Mouse (Mus musculus): ENCODE data around the gene 1700001C02Rik. TPM values are rescaled to one million over a fixed set of nuclear protein-coding genes. Genes with fewer than 3 reads are reported as not detected.

1700001C02Rik gene
- polyA plus RNA-seq, 1 experiment from 2014 or later: 3.3 TPM

GRCm38 (mm10) chr5:30484591-30484990 is 18.7 kb downstream of the 1700001C02Rik start:
- Histone ChIP-seq H3K4me3 (replicated peaks; ENCODE audit: low read length) (no peak overlapping the region), H3K4me2 (replicated peaks) (no peak overlapping the region), H3K9ac (no peak overlapping the region), H3K27ac (no peak overlapping the region), H3K27me3 (ENCODE audit: control insufficient read depth, insufficient read depth, low read length) (no peaks in the 10 kb centered on the region), H3K4me1 (replicated peaks; ENCODE audit: control insufficient read depth, insufficient read depth, low read length) (no peaks in the 10 kb centered on the region), H3K36me3 (replicated peaks; ENCODE audit: control insufficient read depth, insufficient read depth) (no peaks in the 10 kb centered on the region), H3K9me3 (ENCODE audit: control insufficient read depth, low read length) (no peaks in the 10 kb centered on the region)
- ATAC-seq (ENCODE audit: low FRiP score) (no peak), DNase-seq (ENCODE audit: low spot score) (no peak)
- 79% methylated on average over 5 of the region's 5 CpGs for WGBS

- Histone ChIP-seq H3K4me1 (replicated peaks; ENCODE audit: control insufficient read depth, insufficient read depth, low read length) (no peaks in the 10 kb centered on the region), H3K27ac (no peak overlapping the region), H3K4me2 (replicated peaks) (no peak overlapping the region), H3K9ac (no peak overlapping the region), H3K4me3 (replicated peaks; ENCODE audit: low read length) (no peak overlapping the region), H3K36me3 (replicated peaks; ENCODE audit: control insufficient read depth, insufficient read depth) (no peaks in the 10 kb centered on the region), H3K27me3 (ENCODE audit: control insufficient read depth, insufficient read depth, low read length) (no peaks in the 10 kb centered on the region), H3K9me3 (ENCODE audit: control insufficient read depth, low read length) (no peaks in the 10 kb centered on the region)
- DNase-seq (ENCODE audit: low spot score) (no peak), ATAC-seq (ENCODE audit: low FRiP score) (no peak)
- 79% methylated on average over 6 of the region's 6 CpGs for WGBS
These were observed 19.3 kb downstream of the 1700001C02Rik start for GRCm38 (mm10) chr5:30485136-30485535.

GRCm38 (mm10) chr5:30490215-30490614 is 24.4 kb downstream of the 1700001C02Rik start:
- H3K4me3 ChIP-seq (replicated peaks; ENCODE audit: low read length): no peak overlapping the region
- no peak for ATAC-seq (ENCODE audit: low FRiP score)
- H3K9ac ChIP-seq: no peak overlapping the region
- H3K4me1 ChIP-seq (replicated peaks; ENCODE audit: control insufficient read depth, insufficient read depth, low read length): no peaks in the 10 kb centered on the region
- no peaks in the 10 kb centered on the region for H3K36me3 ChIP-seq (replicated peaks; ENCODE audit: control insufficient read depth, insufficient read depth)
- no peak overlapping the region for H3K4me2 ChIP-seq (replicated peaks)
- no peaks in the 10 kb centered on the region for H3K9me3 ChIP-seq (ENCODE audit: control insufficient read depth, low read length)
- DNase-seq (ENCODE audit: low spot score): no peak
- no peaks in the 10 kb centered on the region for H3K27me3 ChIP-seq (ENCODE audit: control insufficient read depth, insufficient read depth, low read length)
- H3K27ac ChIP-seq: no peak overlapping the region

GRCm38 (mm10) chr5:30490845-30491244 is 25.0 kb downstream of the 1700001C02Rik start:
- Histone ChIP-seq H3K4me1 (replicated peaks; ENCODE audit: control insufficient read depth, insufficient read depth, low read length) (no peaks in the 10 kb centered on the region), H3K27me3 (ENCODE audit: control insufficient read depth, insufficient read depth, low read length) (no peaks in the 10 kb centered on the region), H3K27ac (no peak overlapping the region), H3K9ac (no peak overlapping the region), H3K4me2 (replicated peaks) (no peak overlapping the region), H3K4me3 (replicated peaks; ENCODE audit: low read length) (no peak overlapping the region), H3K9me3 (ENCODE audit: control insufficient read depth, low read length) (no peaks in the 10 kb centered on the region), H3K36me3 (replicated peaks; ENCODE audit: control insufficient read depth, insufficient read depth) (no peaks in the 10 kb centered on the region)
- 81% methylated on average over 5 of the region's 5 CpGs for WGBS
- no peak for ATAC-seq (ENCODE audit: low FRiP score)
- no peak for DNase-seq (ENCODE audit: low spot score)

GRCm38 (mm10) chr5:30493723-30494122 is 27.9 kb downstream of the 1700001C02Rik start:
- no peak overlapping the region for H3K9ac ChIP-seq
- DNase-seq (ENCODE audit: low spot score) (no peak), ATAC-seq (ENCODE audit: low FRiP score) (no peak)
- no peak overlapping the region for H3K4me3 ChIP-seq (replicated peaks; ENCODE audit: low read length)
- WGBS: 71% methylated on average over 7 of the region's 7 CpGs
- H3K9me3 ChIP-seq (ENCODE audit: control insufficient read depth, low read length): no peaks in the 10 kb centered on the region
- no peak overlapping the region for H3K4me2 ChIP-seq (replicated peaks)
- no peaks in the 10 kb centered on the region for H3K36me3 ChIP-seq (replicated peaks; ENCODE audit: control insufficient read depth, insufficient read depth)
- no peaks in the 10 kb centered on the region for H3K4me1 ChIP-seq (replicated peaks; ENCODE audit: control insufficient read depth, insufficient read depth, low read length)
- no peak overlapping the region for H3K27ac ChIP-seq
- H3K27me3 ChIP-seq (ENCODE audit: control insufficient read depth, insufficient read depth, low read length): no peaks in the 10 kb centered on the region

GRCm38 (mm10) chr5:30494606-30495005 is 28.8 kb downstream of the 1700001C02Rik start:
- no peak for ATAC-seq (ENCODE audit: low FRiP score)
- H3K9ac ChIP-seq: no peak overlapping the region

GRCm38 (mm10) chr5:30495288-30495687 is 29.4 kb downstream of the 1700001C02Rik start:
- Histone ChIP-seq H3K9me3 (ENCODE audit: control insufficient read depth, low read length) (no peaks in the 10 kb centered on the region), H3K9ac (no peak overlapping the region), H3K27ac (no peak overlapping the region), H3K27me3 (ENCODE audit: control insufficient read depth, insufficient read depth, low read length) (no peaks in the 10 kb centered on the region), H3K4me1 (replicated peaks; ENCODE audit: control insufficient read depth, insufficient read depth, low read length) (no peaks in the 10 kb centered on the region), H3K36me3 (replicated peaks; ENCODE audit: control insufficient read depth, insufficient read depth) (no peaks in the 10 kb centered on the region), H3K4me3 (replicated peaks; ENCODE audit: low read length) (no peak overlapping the region), H3K4me2 (replicated peaks) (no peak overlapping the region)
- no peak for ATAC-seq (ENCODE audit: low FRiP score)
- WGBS: 44% methylated on average over 2 of the region's 2 CpGs
- DNase-seq (ENCODE audit: low spot score): no peak

More at GRCm38 (mm10) chr5:30494606-30495005, 28.8 kb downstream of the 1700001C02Rik start:
- Histone ChIP-seq H3K36me3 (replicated peaks; ENCODE audit: control insufficient read depth, insufficient read depth) (no peaks in the 10 kb centered on the region), H3K27ac (no peak overlapping the region), H3K4me3 (replicated peaks; ENCODE audit: low read length) (no peak overlapping the region), H3K9me3 (ENCODE audit: control insufficient read depth, low read length) (no peaks in the 10 kb centered on the region), H3K4me2 (replicated peaks) (no peak overlapping the region), H3K4me1 (replicated peaks; ENCODE audit: control insufficient read depth, insufficient read depth, low read length) (no peaks in the 10 kb centered on the region), H3K27me3 (ENCODE audit: control insufficient read depth, insufficient read depth, low read length) (no peaks in the 10 kb centered on the region)
- no peak for DNase-seq (ENCODE audit: low spot score)
- WGBS: 88% methylated on average over 7 of the region's 7 CpGs

GRCm38 (mm10) chr5:30496821-30497220 is 31.0 kb downstream of the 1700001C02Rik start:
- no peaks in the 10 kb centered on the region for H3K27me3 ChIP-seq (ENCODE audit: control insufficient read depth, insufficient read depth, low read length)

GRCm38 (mm10) chr5:30497299-30497698 is 31.5 kb downstream of the 1700001C02Rik start:
- Histone ChIP-seq H3K36me3 (replicated peaks; ENCODE audit: control insufficient read depth, insufficient read depth) (no peaks in the 10 kb centered on the region), H3K27ac (no peak overlapping the region), H3K4me2 (replicated peaks) (no peak overlapping the region), H3K9me3 (ENCODE audit: control insufficient read depth, low read length) (no peaks in the 10 kb centered on the region), H3K27me3 (ENCODE audit: control insufficient read depth, insufficient read depth, low read length) (no peaks in the 10 kb centered on the region), H3K4me3 (replicated peaks; ENCODE audit: low read length) (no peak overlapping the region), H3K4me1 (replicated peaks; ENCODE audit: control insufficient read depth, insufficient read depth, low read length) (no peaks in the 10 kb centered on the region), H3K9ac (no peak overlapping the region)
- DNase-seq (ENCODE audit: low spot score) (no peak), ATAC-seq (ENCODE audit: low FRiP score) (no peak)
- 75% methylated on average over 7 of the region's 7 CpGs for WGBS

More at GRCm38 (mm10) chr5:30496821-30497220, 31.0 kb downstream of the 1700001C02Rik start:
- Histone ChIP-seq H3K36me3 (replicated peaks; ENCODE audit: control insufficient read depth, insufficient read depth) (no peaks in the 10 kb centered on the region), H3K4me2 (replicated peaks) (no peak overlapping the region), H3K27ac (no peak overlapping the region), H3K4me3 (replicated peaks; ENCODE audit: low read length) (no peak overlapping the region), H3K4me1 (replicated peaks; ENCODE audit: control insufficient read depth, insufficient read depth, low read length) (no peaks in the 10 kb centered on the region), H3K9me3 (ENCODE audit: control insufficient read depth, low read length) (no peaks in the 10 kb centered on the region), H3K9ac (no peak overlapping the region)
- DNase-seq (ENCODE audit: low spot score): no peak
- ATAC-seq (ENCODE audit: low FRiP score): no peak
- 89% methylated on average over 8 of the region's 8 CpGs for whole genome bisulfite sequencing

- Histone ChIP-seq H3K4me1 (replicated peaks; ENCODE audit: control insufficient read depth, insufficient read depth, low read length) (no peaks in the 10 kb centered on the region; the same call in 1 of the 2 replicates), H3K27me3 (ENCODE audit: control insufficient read depth, insufficient read depth, low read length) (no peaks in the 10 kb centered on the region), H3K27ac (no peak overlapping the region), H3K9me3 (ENCODE audit: control insufficient read depth, low read length) (no peaks in the 10 kb centered on the region), H3K4me2 (replicated peaks) (no peak overlapping the region), H3K4me3 (replicated peaks; ENCODE audit: low read length) (no peak overlapping the region), H3K9ac (no peak overlapping the region), H3K36me3 (replicated peaks; ENCODE audit: control insufficient read depth, insufficient read depth) (no peaks in the 10 kb centered on the region)
- ATAC-seq (ENCODE audit: low FRiP score) (no peak), DNase-seq (ENCODE audit: low spot score) (peak; percentile 42)
- 50% methylated on average over 8 of the region's 8 CpGs for WGBS
These were observed 47.3 kb downstream of the 1700001C02Rik start for GRCm38 (mm10) chr5:30513111-30513510.
